Mouse (Mus musculus) CH12.LX (cell line): Measurements from ENCODE around the gene Uap1.

ENCODE experiments used
- CTCF ChIP-seq, 2 experiments: IDR thresholded peaks in 1 of 2; conservative IDR thresholded peaks in 1 of 2; 2 replicates each; pipeline ENCODE4 v1.5.1; 2011 to 2012; ENCODE audit warnings: low read depth in 2 of 2, low read length in 2 of 2, improper control_type of control experiment in 1 of 2, inconsistent platforms in 1 of 2, mild to moderate bottlenecking in 1 of 2, moderate library complexity in 1 of 2
- JUND ChIP-seq: conservative IDR thresholded peaks from 2 replicates; pipeline ENCODE4 v1.6.1; 2011; ENCODE audit warnings: low read depth, low read length, improper control_type of control experiment
- SMC3 ChIP-seq: IDR thresholded peaks from 2 replicates; pipeline ENCODE4 v1.6.1; 2011; ENCODE audit warnings: low read depth, low read length, improper control_type of control experiment
- TCF12 ChIP-seq: IDR thresholded peaks from 2 replicates; pipeline ENCODE4 v1.6.1; 2014; ENCODE audit warnings: low read depth, mild to moderate bottlenecking, inconsistent platforms, low read length, improper control_type of control experiment
- USF1 ChIP-seq: IDR thresholded peaks from 2 replicates; pipeline ENCODE4 v1.6.1; 2014; ENCODE audit warnings: low read depth, mild to moderate bottlenecking, inconsistent platforms, low read length, improper control_type of control experiment

DNA sequence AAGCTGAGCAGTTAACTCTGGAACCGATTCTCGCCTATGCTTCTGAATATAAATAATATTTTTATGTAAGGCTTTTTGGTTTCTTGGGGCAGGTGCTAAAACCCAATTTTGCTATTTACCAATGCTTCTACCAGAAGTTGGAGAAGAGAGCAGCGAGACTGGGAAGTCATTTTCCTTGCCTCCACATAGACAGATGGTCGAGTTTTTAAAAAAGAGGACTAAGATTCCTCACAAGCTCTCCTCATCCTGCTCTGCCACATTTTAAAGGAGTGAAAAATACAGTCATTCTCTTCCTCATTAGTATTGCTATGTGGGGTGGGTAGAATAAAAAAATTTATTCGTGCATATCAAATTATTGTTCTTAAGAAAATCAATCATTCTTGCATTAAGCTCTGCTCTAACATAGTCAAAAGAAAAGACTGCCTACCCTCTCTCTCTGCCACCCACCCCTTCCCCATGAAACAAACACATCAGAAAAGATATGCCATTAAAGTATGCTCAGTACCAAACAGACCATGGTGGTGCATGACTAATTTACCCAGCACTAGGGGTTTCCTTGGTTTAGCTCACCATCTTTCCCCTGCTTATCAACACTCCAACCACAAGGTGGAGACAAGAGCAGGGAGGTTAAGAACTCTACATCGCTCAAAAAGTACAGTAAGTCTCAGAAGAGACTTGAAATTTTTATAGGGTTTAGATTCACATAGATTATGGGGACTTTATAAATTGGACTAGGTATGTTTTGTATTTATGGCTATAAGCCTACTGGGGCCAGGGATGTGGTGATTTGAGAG is 43.5 kb upstream of the Uap1 start:
- TF ChIP-seq TCF12 (no peak), CTCF (conservative IDR thresholded peaks at IDR 0.05 in 1 of 2, IDR thresholded peaks at IDR 0.05 in 1 of 2; ENCODE audit: low read depth in 2 of 2, low read length in 2 of 2) (peak; percentile 29 to 91; a peak in 2 of 4 replicates), JUND (no peak), USF1 (no peak), SMC3 (peak; percentile 89)
